Mouse (Mus musculus) olfactory bulb, adult 2 months (tissue): ENCODE measurements around the gene 1700022I11Rik. TPM values are rescaled to one million over a fixed set of nuclear protein-coding genes. Genes with fewer than 3 reads are reported as not detected.

Source experiments
- H3K27ac ChIP-seq: fragments of 200-500 bp; 2 replicates; pipeline ENCODE4 v1.5.1; 2012; ENCODE audit warnings: low read depth, low read length; ENCODE audit not compliant: insufficient read depth
- H3K4me1 ChIP-seq: fragments of 200-500 bp; 2 replicates; pipeline ENCODE4 v1.6.1; 2012; ENCODE audit warnings: low read length; ENCODE audit not compliant: control insufficient read depth, insufficient read depth
- H3K4me3 ChIP-seq: fragments of 200-500 bp; 2 replicates; pipeline ENCODE4 v1.5.1; 2012; ENCODE audit warnings: mild to moderate bottlenecking, low read depth, low read length, moderate library complexity; ENCODE audit not compliant: insufficient read depth
- CTCF ChIP-seq: fragments of 200-500 bp; IDR thresholded peaks from 2 replicates; pipeline ENCODE4 v1.5.1; 2012; ENCODE audit warnings: low read depth, mild to moderate bottlenecking, low read length, moderate library complexity; ENCODE audit not compliant: insufficient read depth
- POLR2A ChIP-seq: fragments of 200-500 bp; IDR thresholded peaks from 2 replicates; pipeline ENCODE4 v1.6.1; 2012; ENCODE audit warnings: mild to moderate bottlenecking, low read depth, low read length, moderate library complexity; ENCODE audit not compliant: insufficient read depth
- WGBS: fragments of 180-500 bp; shearing (Covaris S2); methylation state at CpG from one replicate; pipeline ENCODE4 v1.1.7; 2018; 5-methylcytosine and 5-hydroxymethylcytosine counted together
- polyA plus RNA-seq: library from polyadenylated mRNA; stranded (reverse); fragments of >200 nt; gene quantifications from 2 replicates; pipeline ENCODE4 v1.2.4, GENCODE M21; 2012; ENCODE audit warnings: low replicate concordance; ENCODE audit not compliant: missing spikeins, insufficient read depth, insufficient read length

The 1700022I11Rik gene
- polyA plus RNA-seq, 1 experiment = not detected

GRCm38 (mm10) chr4:42933630-42934029 is 35.8 kb upstream of the 1700022I11Rik start:
- Histone ChIP-seq H3K4me3 (no peak overlapping the region), H3K4me1 (peaks cover 21% of the 10 kb centered on the region), H3K27ac (no peak overlapping the region)
- TF ChIP-seq CTCF (no peak), POLR2A (no peak)
- WGBS = 9% methylated on average over 22 of the region's 22 CpGs

DNA sequence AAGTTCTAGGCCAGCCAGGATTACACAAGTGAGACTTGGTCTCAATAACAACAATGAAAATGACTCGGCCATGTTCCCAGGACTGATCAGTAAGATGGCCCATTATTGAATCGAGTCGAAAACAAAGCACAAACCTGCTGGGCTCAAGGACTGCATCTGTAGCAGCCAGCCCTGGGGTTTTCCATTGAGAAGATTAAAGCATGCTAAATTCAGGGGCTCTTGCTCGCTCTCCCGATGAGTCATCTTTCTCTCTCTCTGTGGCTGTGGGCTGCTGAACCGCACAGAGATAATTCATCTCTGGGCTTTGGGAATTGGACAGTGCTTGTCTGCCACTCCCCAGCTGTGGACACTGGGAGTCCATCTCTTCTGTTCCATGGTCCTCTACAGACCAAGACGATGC is 28.0 kb upstream of the 1700022I11Rik start:
- H3K27ac ChIP-seq = peak overlapping the region; percentile 49

GRCm38 (mm10) chr4:42943341-42943740 is 26.1 kb upstream of the 1700022I11Rik start:
- Histone ChIP-seq H3K4me3 (no peak overlapping the region), H3K4me1 (peaks cover 36% of the 10 kb centered on the region), H3K27ac (no peak overlapping the region)
- no peak for TF ChIP-seq CTCF
- TF ChIP-seq POLR2A = no peak
- WGBS = 66% methylated on average over 5 of the region's 5 CpGs

More for the DNA sequence above, 28.0 kb upstream of the 1700022I11Rik start:
- peaks cover 24% of the 10 kb centered on the region for H3K4me1 ChIP-seq
- TF ChIP-seq CTCF = no peak
- no peak overlapping the region for H3K4me3 ChIP-seq
- WGBS = 28% methylated on average over 7 of the region's 7 CpGs

- WGBS = 79% methylated on average over 9 of the region's 9 CpGs
- no peak overlapping the region for H3K4me3 ChIP-seq
- TF ChIP-seq CTCF (no peak), POLR2A (no peak)
- H3K27ac ChIP-seq = no peak overlapping the region
- peaks cover 36% of the 10 kb centered on the region for H3K4me1 ChIP-seq
Measured at GRCm38 (mm10) chr4:42944185-42944584, 25.2 kb upstream of the 1700022I11Rik start.

DNA sequence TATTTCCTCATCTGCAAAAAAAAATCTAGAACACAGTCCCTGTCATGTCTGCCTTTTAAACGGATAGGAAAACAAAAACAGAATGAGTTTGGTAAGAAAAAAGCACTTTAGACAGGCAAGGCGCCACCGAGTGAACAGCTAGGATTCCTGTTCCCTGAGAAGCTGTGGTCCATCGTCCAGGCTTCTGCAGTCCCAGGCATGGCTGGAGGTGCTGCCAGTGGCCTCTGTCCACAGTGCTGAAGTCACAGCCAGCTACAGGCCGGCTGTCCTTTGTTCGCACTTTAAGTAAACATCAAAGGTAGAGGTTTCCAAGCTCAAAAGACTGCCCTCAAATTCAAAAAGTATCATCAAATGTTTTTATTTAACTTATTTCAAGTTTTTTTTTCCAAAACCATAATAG is 24.4 kb upstream of the 1700022I11Rik start:
- 33% methylated on average over 6 of the region's 6 CpGs for WGBS
- Histone ChIP-seq H3K4me1 (peaks cover 36% of the 10 kb centered on the region), H3K27ac (no peak overlapping the region), H3K4me3 (no peak overlapping the region)
- TF ChIP-seq POLR2A = no peak
- no peak for TF ChIP-seq CTCF

DNA sequence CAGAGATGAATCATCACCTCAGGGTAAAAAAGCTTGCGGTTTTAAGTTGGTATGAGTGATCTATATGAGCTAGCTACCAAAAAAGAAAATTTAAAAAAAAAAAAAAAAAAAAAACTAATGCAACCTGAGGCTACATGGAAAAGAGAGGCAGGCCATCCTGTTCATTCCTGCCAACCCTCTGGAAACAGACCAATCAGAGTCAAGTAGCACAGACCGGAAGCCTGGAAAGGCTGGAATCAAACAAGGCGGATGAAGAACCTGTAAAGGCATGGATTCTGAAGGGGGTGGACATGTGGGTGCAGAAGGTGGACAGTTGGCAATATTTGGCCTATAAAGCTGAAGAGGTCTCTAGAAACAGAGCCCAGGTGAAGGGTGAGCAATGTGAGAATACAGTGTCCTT is 24.0 kb upstream of the 1700022I11Rik start:
- no peak overlapping the region for H3K27ac ChIP-seq
- H3K4me1 ChIP-seq = peaks cover 36% of the 10 kb centered on the region
- no peak for TF ChIP-seq POLR2A
- no peak for TF ChIP-seq CTCF
- H3K4me3 ChIP-seq = no peak overlapping the region
- 69% methylated on average over 3 of the region's 3 CpGs for WGBS

- H3K4me3 ChIP-seq = no peak overlapping the region
- no peak for TF ChIP-seq CTCF
- no peak for TF ChIP-seq POLR2A
- WGBS = 3% methylated on average over 5 of the region's 5 CpGs
- peaks cover 33% of the 10 kb centered on the region for H3K4me1 ChIP-seq
- H3K27ac ChIP-seq = peak overlapping the region; percentile 100
Measured at GRCm38 (mm10) chr4:42945952-42946351, 23.5 kb upstream of the 1700022I11Rik start.

DNA sequence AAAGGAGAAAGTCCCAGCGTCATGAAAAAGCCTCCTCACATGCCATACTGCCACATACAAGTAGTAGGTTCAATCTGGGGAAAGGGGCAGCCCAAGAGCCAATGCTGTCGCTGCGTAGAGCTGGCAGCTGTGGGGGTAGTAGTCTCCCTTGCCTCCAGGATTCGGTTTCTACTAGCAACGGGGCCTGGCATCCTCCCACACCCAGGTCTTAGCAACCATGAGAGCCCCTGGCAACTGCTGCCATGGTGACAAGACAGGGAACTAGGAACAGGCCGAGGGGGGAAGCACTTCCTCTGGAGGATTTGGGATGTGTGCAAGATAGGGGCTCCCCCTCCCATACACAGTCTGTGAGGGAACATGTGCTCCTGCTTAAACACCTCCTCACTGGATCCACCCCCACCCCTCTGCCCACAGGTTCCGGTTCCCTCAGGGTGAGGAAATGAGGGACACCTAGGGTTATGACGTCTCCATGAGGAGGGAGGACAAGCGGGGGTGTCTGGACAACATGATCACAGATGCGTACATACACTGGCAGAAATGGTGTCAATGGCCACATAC is 22.6 kb upstream of the 1700022I11Rik start:
- Histone ChIP-seq H3K4me3 (no peak overlapping the region), H3K27ac (peak overlapping the region; percentile 100), H3K4me1 (peaks cover 29% of the 10 kb centered on the region)
- 14% methylated on average over 10 of the region's 10 CpGs for WGBS
- TF ChIP-seq CTCF (no peak), POLR2A (0 out of 2 replicates have a peak, but pooled peaks have one; percentile 13)

DNA sequence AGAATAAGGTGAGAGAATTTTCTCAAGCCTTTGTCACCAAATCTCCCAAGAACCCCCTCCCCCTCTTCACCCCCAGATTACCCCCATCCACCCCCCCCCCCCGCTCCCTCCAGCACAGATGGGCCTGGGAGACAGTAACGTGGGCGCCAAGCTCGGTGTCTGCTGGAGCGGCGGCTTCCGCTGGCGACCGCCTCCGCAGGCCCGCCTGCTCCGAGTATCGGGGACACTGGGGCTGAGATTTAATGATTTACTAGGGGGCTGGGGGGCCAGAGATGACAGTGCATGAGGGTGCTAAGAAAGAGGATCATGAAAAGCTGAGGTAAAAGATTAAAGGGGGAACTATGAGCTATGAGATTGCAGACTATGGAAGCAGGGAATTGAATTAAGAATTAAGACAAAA is 20.9 kb upstream of the 1700022I11Rik start:
- Histone ChIP-seq H3K4me3 (no peak overlapping the region), H3K27ac (peak overlapping the region; percentile 97), H3K4me1 (peaks cover 34% of the 10 kb centered on the region)
- 35% methylated on average over 13 of the region's 13 CpGs for whole genome bisulfite sequencing
- TF ChIP-seq POLR2A (no peak), CTCF (no peak)
